Mouse (Mus musculus) kidney, adult 18-20 months (tissue): ENCODE results near the gene Olfr521.
"Not testable (repeated sequence)": the region's sequence is repeated elsewhere in the genome, so short reads cannot be mapped to it uniquely, and the experiment has no call there.

Experiments
- DNase-seq: peaks from one replicate; pipeline ENCODE4 v3.0.0; 2021

Gene Olfr521

GRCm38 (mm10) chr7:99763207-99763606, at the start of gene Olfr521:
Olfr521 (plus strand) TSS chr7:99763507.
- DNase-seq: no peak

DNA sequence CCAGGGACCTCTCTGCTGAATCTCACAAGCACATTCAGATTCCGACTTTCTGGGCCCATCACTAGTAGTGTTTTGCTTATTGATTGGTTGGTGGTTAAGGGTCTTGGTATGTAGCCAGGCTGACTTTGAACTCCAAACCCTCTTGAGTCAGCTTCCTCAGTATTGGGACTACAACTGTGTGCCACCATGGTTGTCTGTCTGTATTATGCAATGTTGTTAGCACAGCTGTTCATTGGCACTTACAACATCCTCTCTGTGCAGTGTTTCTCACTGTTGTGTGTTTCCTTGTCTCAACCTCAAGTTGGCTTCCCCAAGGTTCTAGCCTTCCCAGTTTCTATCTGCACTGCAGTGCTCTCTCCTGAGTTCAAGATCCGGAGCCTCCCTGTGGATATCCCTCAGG, 46.8 kb upstream of the Olfr521 start:
- no peak for DNase-seq

DNA sequence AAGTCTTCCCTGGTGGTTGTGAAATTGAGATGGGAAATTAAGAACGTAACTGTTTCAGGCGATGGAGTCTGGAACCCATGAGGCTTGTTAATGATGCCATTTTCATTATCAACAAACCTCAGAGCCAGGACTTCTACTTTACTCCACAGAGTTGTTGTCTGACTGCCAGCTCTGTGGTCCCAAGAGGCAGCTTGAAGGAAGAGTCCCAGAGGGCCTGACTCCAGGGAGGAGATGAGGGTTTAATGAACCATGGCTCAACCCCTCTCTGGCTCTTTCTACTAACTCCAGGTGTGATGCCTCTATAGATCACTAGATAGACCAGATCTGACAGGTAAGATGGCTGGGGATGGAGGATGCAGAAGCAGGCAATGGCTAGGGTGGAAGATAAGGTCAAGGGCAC, 33.3 kb upstream of the Olfr521 start, which contains the start of gene Olfr520:
Olfr520 (plus strand) TSS at position 301 of the 400 bp plus-strand sequence.
- DNase-seq: no peak

DNA sequence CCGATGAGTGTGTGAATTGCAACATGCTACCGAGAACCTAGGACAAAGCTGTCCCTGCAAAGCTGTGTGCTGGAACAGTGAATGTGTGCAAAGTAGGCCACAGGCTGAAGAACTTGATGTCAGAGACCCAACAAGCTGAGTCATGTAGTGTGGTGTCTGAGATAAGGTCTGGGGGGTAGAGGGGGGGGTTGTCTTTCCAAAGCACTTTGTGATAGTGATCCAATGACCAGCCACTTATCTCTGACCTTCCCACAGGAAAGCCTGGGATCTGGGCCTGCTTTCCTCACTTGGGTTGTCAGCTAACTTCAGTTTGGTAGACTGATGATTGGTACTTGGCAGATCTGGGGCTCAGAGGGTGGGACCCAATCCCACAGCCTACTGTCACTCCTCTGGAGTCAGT, 28.7 kb upstream of the Olfr521 start:
- no peak for DNase-seq

DNA sequence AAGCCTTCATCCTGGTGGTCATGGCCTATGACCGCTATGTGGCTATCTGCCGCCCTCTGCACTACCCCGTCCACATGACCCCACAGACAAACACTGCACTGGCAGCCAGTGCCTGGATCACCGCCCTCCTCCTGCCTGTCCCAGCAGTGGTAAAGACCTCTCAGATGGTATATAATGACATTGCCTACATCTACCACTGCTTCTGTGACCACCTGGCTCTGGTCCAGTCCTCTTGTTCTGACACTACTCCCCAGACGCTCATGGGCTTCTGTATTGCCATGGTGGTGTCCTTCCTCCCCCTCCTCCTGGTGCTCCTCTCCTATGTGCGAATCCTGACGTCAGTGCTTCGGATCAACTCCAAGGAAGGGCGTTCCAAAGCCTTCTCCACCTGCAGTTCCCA, 27.8 kb upstream of the Olfr521 start:
- not testable (repeated sequence) for DNase-seq

DNA sequence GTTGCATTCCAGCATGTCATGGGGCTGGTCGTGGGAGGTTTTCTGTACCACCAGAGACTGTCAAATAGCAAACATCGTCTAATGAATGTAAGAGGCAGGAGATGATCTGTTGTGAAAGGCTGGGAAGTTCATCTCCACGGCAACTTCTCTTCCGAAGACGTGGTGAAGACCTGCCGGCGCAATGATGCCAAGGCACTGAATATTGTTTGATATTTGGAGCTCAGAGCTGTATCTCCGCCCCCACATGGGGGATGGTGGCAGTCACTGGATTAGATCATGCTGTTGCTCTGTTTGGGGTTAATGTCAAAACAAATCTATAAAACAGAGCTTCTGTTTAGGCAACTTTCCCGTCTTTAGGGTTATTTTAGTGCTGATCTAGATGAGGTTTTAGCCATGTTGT, 24.0 kb upstream of the Olfr521 start:
- DNase-seq: no peak

DNA sequence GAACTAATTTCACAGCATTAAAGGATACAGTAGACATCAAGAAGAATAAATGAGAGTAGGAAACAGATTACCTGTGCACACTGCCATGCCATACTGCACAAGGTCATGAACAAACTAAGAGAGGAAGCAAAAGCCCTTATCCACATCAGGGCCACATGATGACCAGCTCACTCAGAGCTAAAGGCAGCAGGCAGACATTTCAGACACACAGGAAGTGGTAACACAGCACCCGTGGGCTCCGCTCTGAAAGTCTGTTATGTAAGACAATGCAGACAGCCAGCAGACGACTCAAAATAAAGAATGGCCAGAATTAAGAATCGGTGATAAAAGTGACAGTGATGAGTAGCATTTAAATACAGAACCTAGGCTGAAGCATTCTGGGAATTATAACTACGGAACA, 18.1 kb downstream of the Olfr521 start:
- no peak for DNase-seq

GRCm38 (mm10) chr7:99781916-99782315, 18.6 kb downstream of the Olfr521 start:
- DNase-seq: no peak

- no peak for DNase-seq
Observed at GRCm38 (mm10) chr7:99783421-99783820, 20.1 kb downstream of the Olfr521 start.

DNA sequence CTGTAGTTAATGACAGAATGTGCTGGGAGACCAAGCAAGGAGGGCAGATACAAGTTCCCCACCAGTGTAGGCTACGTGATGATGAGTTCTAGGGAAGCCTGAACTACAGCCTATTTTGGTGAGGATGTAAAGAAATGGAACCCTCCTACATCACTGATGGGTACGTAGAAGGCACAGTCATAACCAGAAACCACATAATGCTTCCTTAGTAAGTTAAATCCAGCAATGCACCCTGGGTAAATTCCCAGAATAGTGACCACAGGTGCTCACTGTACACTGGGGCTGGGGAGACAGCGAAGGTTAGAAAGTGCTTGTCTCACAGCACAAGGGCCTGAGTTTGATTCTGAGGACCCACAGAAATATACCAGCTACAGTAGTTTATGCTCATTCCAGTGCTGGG, 22.2 kb downstream of the Olfr521 start:
- no peak for DNase-seq

DNA sequence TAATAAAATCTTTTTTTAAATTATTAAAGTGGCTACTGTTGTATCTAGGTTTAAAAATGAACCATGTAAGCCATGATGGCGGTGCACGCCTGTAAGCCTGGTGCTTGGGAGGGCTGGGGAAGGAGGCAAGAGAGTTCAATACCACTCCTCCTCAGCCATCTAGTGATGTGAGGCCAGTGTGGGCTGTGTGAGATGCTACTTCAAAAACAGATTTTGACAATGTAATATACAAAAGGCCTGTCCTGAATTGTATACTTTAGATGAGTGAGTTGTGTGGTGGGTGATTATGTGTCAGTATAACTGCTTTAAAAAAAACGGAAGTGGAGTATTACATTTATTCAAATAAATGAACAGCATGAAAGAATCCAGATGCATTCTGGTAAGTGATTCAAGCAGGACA, 23.5 kb downstream of the Olfr521 start:
- DNase-seq: no peak

GRCm38 (mm10) chr7:99787935-99788334, 24.6 kb downstream of the Olfr521 start:
- no peak for DNase-seq

DNA sequence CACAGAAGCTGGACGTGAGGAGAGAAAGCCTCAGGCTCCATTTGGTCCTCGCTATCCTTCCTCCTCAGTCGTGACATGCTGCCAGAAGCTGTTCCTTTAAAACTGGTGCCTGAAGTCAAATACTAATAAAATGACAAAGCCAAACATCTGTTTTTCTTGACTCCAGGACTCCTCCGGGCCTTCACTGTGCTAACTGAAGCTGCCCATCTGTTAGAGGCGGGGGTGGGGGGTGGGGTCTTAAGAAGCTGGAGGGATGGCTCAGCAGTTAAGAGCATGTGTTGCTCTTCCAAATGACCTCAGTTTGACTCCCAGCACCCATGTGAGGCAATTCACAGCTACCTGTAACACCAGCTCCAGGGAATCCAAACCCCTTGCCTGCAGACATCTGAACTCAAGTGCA, 25.3 kb downstream of the Olfr521 start:
- DNase-seq: no peak

GRCm38 (mm10) chr7:99790816-99791215, 27.5 kb downstream of the Olfr521 start:
- no peak for DNase-seq

GRCm38 (mm10) chr7:99794096-99794495, 30.8 kb downstream of the Olfr521 start:
- DNase-seq: no peak

GRCm38 (mm10) chr7:99795192-99795981, 32.1 kb downstream of the Olfr521 start:
- DNase-seq: peak; percentile 15

DNA sequence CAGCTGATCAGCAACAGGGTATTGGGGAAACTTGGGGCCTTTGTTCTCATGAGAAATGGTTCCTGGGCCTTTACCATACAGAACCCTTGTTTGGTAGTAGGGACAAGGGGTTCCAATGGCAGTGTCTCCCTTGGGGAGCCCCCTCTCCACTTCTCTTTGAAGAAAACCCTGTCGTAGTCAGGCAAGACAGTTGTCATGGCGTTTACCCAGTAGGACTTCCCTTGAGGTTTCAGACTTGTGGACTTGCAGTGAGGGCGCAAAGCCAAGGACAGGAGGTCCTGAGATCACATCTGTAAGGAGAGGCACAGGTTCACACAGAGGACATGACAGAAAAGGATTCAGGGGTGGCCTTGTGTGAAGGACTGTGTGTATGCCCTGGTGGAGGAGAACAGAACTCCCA, 33.2 kb downstream of the Olfr521 start:
- no peak for DNase-seq

- DNase-seq: no peak
Observed at GRCm38 (mm10) chr7:99797261-99797660, 34.0 kb downstream of the Olfr521 start.

DNA sequence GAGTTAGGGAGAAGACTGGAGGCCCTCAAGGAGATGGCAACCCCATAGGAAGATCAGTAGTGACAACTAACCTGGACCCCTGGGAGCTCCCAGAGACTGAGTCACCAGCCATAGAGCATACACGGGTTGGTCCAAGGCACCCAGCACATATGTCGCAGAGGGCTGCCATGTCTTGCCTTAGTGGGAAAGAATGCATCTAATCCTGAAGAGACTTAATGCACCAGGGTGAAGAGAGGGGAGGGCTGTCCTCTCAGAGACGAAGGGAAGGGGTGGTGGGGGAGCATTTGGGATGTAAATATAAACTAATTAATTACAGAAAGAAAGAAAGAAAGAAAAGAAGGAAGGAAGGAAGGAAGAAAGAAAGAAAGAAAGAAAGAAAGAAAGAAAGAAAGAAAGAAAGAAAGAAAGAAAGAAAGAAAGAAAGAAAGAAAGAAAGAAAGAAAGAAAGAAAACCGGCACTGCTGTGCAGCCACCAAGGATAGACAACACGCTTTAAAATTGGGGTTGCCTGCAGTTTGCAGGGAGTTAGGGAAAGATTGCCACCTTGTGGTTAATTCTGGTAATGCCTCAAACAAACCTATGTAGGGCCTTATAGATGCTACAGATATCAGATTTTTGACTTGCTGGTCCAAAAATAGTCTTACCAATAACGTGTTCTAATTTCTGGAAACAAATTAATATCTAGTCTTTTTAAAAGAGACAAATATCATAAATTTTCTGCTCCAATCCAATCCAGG, 34.8 kb downstream of the Olfr521 start:
- DNase-seq: peak; percentile 17

DNA sequence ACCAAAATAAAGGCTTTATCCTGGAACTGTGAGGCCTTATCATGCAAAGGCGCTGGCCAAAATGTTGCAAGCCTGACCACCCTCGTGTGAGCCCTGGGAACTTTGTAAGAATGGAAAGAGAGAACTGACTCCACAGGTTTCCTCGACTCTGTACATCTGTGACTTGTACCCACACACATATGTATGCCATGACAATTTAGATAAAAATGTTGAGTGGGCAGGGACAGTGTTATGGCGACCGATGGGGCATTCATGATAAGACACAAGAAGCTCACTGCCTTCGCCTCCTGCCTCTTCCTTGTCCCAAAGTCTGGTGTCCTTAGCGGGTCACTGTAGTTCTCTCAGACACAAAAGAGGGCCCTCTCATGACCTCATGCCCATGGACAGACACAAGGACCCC, 35.8 kb downstream of the Olfr521 start:
- no peak for DNase-seq

DNA sequence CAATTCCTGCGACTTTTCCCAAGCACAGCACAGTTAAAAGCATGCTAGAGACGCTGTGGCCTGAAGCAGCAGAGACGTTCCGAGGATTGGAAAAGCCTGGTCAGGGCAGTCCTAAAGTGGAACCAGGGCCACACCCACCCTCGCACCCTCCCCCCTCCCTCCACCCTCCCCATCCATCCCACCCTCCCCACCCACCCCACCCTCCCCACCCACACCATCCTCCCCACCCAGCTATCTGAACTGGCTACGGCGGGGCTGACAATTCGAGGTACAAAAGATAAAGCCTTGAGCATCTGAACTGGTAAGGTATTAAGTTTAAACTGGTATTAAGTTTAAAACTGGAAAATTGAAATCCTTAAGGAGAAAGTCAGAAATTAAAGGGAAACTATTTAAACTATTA, 40.2 kb downstream of the Olfr521 start:
- no peak for DNase-seq

DNA sequence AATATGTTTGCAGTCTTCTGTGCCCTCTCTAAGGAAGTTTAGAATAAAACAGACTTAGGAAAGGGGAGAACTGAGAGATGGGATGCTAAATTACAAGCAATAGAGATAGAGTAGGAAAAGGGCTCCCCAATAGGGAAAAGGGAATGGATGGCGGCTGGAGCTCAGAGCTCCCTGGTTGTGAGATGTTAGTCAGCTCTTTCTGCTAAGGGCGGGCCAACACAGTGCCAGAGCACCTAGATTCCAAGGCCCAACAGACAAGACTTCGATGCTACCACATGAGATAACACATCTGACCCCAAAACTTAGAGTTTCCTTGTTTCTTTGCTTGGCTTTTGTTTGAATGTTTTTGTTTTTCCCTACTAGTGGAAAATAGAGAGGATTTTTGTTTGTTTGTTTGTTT, 40.7 kb downstream of the Olfr521 start:
- DNase-seq: not testable (repeated sequence)

- no peak for DNase-seq
Observed at GRCm38 (mm10) chr7:99805340-99805739, 42.0 kb downstream of the Olfr521 start.

GRCm38 (mm10) chr7:99807043-99807442, 43.7 kb downstream of the Olfr521 start:
- peak; percentile 11 for DNase-seq
